Mouse (Mus musculus) urinary bladder, postnatal 4 days (tissue): ENCODE results near the gene Otulinl.

Experiments used
- DNase-seq, 2 experiments: peaks; one replicate each; pipeline ENCODE4 v3.0.0; 2021 to 2022; ENCODE audit warnings: low spot score in 2 of 2

The Otulinl gene

DNA sequence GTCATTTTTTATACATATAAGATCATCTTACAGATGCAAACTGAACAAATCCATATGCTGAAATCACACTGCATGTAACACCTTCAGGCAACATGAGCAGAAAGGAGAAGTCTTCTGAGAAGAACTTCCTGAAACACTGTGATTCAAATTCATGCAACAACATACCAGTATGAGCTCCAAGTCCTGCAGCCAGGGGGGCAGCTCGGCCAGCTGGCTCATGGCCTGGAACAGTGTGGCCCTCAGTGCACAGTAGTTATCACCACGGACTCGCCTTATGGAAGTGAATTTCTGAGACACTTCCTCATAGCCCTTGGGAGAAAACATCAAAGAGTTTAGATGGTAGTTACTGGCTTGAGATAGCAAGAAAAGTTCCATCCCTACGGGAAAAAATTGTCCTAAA, 65.2 kb downstream of the Otulinl start:
- no peak for DNase-seq

DNA sequence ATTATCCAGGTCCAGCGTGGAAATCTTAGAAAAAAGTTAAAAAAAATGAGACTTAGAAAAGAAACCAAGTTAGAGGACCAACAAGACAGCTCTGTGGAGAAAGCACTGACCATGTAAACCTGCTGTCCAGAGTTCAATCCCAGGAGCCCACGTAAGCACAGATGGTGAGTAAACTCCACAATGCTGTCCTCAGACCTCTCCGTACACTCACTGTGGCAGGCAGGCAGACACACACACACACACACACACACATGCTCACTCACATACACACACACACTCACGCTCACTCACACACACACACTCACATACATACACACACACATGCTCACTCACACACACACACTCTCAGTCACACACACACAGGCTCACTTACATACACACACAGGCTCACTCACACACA, 68.1 kb downstream of the Otulinl start:
- DNase-seq = no peak

DNA sequence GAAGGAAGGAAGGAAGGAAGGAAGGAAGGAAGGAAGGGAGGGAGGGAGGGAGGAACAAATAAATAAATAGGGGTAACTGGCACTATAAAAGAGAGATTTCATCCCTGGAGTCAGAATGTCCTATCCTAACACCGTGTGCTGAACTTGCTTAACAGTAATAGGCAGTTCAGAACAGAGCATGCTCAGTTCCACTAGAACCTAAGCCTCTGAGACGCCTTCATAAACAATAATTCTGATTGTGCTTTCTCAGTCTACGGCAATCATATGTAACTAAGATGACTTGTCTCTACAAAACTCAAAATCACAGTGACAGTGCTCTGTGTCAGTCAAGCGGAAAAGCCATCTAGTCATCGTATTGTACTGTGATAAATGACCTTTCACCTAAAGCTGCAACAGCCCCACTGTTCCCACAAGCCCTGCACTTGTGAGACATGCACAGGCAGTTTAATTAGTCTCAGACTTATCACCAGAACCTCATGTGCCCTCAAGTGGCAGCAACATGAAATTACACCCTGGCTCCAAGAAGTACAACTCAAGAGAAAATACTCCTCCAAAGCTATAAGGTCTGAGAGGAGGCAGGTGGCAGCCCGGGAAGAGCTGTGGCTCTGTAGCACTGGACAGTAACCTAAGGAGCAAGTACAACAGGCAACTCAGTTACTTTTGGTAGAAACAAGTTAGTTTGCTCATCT, 68.7 kb downstream of the Otulinl start:
- no peak for DNase-seq

DNA sequence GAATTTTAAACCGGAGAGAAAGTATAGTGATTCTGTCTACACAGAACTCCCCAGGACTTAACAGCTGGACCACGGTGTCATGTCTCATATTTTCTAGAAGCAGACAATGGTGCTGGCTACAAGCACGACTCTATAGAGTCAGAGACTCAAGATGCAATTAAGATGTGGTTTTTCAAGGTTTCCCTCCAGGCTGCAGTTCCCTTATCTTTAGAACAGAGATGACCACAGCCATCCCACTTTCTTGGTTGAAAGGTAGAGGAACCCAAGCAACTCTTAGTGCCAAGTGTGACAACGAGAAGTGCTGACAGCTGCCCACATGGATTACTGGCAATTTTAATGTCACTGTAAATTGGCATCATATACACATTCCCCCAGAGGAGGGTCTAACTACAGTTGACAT, 71.8 kb downstream of the Otulinl start:
- DNase-seq = no peak

DNA sequence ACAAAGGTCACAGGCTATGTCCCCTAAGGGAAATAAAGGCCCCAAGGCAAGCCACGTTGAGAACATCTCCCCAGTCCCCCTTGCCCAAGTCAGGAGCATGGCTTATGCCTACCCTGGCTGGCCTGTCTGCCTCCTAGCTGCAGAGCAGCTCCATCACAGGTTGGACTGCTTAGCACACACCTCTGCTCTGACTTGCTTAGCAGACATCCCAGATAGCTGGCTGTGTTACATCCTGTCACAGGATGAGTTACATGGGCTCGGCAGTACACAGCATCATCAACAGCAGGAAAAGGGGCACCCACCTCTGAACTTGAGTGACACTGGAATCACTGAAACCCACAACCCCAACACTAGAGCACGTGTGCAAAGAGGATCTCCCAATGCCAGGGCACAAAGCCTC, 76.1 kb downstream of the Otulinl start:
- no peak for DNase-seq
